Mouse (Mus musculus) brain, embryonic 18.5 days (tissue): ENCODE measurements around the gene Foxp1.

ENCODE experiments used
- DNase-seq: peaks from one replicate; pipeline ENCODE4 v3.0.0-alpha.2; 2012; ENCODE audit warnings: low read depth, low spot score

Gene Foxp1

GRCm38 (mm10) chr6:99440606-99441005, 81.9 kb downstream of the Foxp1 start:
- no peak for DNase-seq

- no peak for DNase-seq
These were observed 82.6 kb downstream of the Foxp1 start for GRCm38 (mm10) chr6:99439878-99440361.

- no peak for DNase-seq
These were observed 83.2 kb downstream of the Foxp1 start for GRCm38 (mm10) chr6:99439214-99439877.

- no peak for DNase-seq
These were observed 86.2 kb downstream of the Foxp1 start for GRCm38 (mm10) chr6:99436371-99436770.

- DNase-seq, result no peak
These were observed 87.4 kb downstream of the Foxp1 start for GRCm38 (mm10) chr6:99435140-99435539.

GRCm38 (mm10) chr6:99433006-99433405, 89.5 kb downstream of the Foxp1 start:
- no peak for DNase-seq

GRCm38 (mm10) chr6:99431941-99432340, 90.6 kb downstream of the Foxp1 start:
- no peak for DNase-seq

- no peak for DNase-seq
These were observed 92.0 kb downstream of the Foxp1 start for GRCm38 (mm10) chr6:99430560-99430959.

- no peak for DNase-seq
These were observed 93.0 kb downstream of the Foxp1 start for GRCm38 (mm10) chr6:99429378-99430131.

GRCm38 (mm10) chr6:99428961-99429360, 93.6 kb downstream of the Foxp1 start:
- DNase-seq, result no peak

GRCm38 (mm10) chr6:99427301-99427700, 95.2 kb downstream of the Foxp1 start:
- DNase-seq, result no peak

GRCm38 (mm10) chr6:99425044-99425443, 97.5 kb downstream of the Foxp1 start:
- no peak for DNase-seq

- no peak for DNase-seq
These were observed 101.9 kb downstream of the Foxp1 start for GRCm38 (mm10) chr6:99420666-99421065.

GRCm38 (mm10) chr6:99412598-99412997, 109.9 kb downstream of the Foxp1 start:
- no peak for DNase-seq

- DNase-seq, result no peak
These were observed 112.9 kb downstream of the Foxp1 start for GRCm38 (mm10) chr6:99409602-99410001.

GRCm38 (mm10) chr6:99408880-99409279, 113.6 kb downstream of the Foxp1 start:
- no peak for DNase-seq

GRCm38 (mm10) chr6:99403755-99404390, 118.6 kb downstream of the Foxp1 start:
- DNase-seq, result no peak

GRCm38 (mm10) chr6:99402941-99403340, 119.6 kb downstream of the Foxp1 start:
- no peak for DNase-seq

- DNase-seq, result no peak
These were observed 120.2 kb downstream of the Foxp1 start for GRCm38 (mm10) chr6:99402370-99402769.

GRCm38 (mm10) chr6:99401801-99402200, 120.7 kb downstream of the Foxp1 start:
- no peak for DNase-seq

GRCm38 (mm10) chr6:99401211-99401610, 121.3 kb downstream of the Foxp1 start:
- no peak for DNase-seq

- DNase-seq, result no peak
These were observed 126.8 kb downstream of the Foxp1 start for GRCm38 (mm10) chr6:99395745-99396144.

GRCm38 (mm10) chr6:99394801-99395200, 127.7 kb downstream of the Foxp1 start:
- DNase-seq, result no peak
